Mouse (Mus musculus): ENCODE measurements around the gene Rpp30.

GRCm38 (mm10) chr19:36130181-36130580 lies 46.7 kb downstream of the Rpp30 start:
- TF ChIP-seq POLR2A (IDR thresholded peaks at IDR 0.05; ENCODE audit: insufficient read depth, low read depth, low read length) (no peak), CTCF (IDR thresholded peaks at IDR 0.05; ENCODE audit: insufficient read depth, low read depth, low read length) (no peak)

All from olfactory bulb, adult 2 months (tissue).